Mouse (Mus musculus) neutrophil, adult 5-6 weeks (primary cell): ENCODE data around the gene Padi3. TPM values are rescaled to one million over a fixed set of nuclear protein-coding genes. Genes with fewer than 3 reads are reported as not detected.

Experiments
- ATAC-seq: fragments of 151-379, 151-347 bp; 2 replicates; pipeline ENCODE4 v1.8.0; 2017; ENCODE audit warnings: mild to moderate bottlenecking, moderate TSS enrichment; ENCODE audit not compliant: insufficient number of reproducible peaks, poor library complexity, low FRiP score, severe bottlenecking; ENCODE audit errors: extremely low read depth
- total RNA-seq: library from RNA; stranded (forward); fragments of 200-1000 nt; gene quantifications from 2 replicates; pipeline ENCODE4 v1.2.3, GENCODE M21; 2017

The Padi3 gene
- total RNA-seq, 1 experiment from 2014 or later = not detected

DNA sequence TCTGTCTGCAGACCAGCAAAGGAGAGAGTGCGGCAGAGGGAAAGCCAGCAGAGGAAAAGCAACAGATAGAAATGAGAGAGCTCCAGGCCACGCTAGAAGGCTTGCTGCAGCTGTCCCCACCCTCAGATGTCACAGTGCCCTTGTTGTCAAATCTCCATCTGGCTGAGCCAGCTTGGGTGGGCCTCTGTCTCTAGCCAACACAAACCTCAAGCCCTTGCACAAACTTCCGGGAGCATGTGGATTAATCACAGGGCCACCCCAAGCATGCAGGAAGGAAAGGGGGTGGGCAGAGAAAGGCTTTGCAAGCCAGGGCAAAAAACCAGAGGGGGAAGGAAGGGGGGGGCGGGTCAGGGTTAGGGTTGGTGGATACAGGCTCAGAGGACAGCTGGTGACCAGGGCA lies 23.0 kb downstream of the Padi3 start:
- no peak for ATAC-seq

- ATAC-seq = no peak
These were observed 25.2 kb downstream of the Padi3 start for GRCm38 (mm10) chr4:140785217-140785616.

DNA sequence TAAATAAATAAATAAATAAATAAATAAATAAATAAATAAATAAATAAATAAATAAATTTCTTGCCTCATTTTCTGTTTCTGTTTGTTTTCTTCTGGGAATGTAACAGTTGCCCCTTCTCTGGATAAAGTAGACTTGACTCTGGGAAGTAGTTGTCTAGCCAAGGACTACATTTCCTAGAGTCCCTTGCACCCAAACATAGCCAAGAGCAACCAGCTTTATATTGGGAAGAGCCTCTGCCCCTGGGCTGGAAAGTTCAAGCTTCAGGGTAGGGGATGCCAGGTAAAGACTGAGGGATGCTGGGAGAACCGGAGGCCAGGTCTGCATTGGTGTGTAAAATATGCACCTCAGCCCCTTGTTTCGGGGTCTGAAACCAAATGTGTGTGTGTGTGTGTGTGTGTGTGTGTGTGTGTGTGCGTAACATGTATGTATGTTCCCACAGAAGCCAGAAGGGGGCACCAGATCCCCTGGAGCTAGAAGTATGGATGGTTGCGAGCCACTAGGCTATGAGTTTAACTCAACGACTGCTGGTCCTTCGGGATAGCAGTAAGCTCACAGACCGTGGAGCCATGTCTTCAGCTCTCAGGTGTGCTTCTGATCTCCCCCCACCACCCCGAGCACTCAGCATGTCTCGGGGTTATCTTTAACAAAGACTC lies 26.0 kb downstream of the Padi3 start:
- ATAC-seq = no peak

DNA sequence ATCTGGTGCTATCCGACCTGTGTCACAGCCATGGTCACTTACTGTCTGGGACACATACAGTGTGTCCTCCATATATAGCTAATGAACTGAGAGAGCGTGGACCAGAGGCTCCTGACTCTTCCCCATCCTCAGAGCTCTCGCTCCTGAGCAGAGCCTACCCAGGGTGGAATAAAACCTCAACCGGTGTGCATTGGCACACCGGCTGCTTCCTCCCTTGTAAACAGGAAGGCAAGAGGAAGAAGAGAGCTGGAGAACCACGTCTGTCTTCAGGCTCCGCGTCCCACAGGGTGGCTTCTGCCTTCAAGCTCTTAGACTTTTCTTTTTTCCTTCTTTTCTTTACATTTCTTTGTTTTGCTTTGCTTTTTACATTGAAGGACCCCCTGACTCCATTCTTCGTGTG lies 27.6 kb downstream of the Padi3 start:
- ATAC-seq = 0 out of 2 replicates have a peak, but pooled peaks have one; percentile 17

DNA sequence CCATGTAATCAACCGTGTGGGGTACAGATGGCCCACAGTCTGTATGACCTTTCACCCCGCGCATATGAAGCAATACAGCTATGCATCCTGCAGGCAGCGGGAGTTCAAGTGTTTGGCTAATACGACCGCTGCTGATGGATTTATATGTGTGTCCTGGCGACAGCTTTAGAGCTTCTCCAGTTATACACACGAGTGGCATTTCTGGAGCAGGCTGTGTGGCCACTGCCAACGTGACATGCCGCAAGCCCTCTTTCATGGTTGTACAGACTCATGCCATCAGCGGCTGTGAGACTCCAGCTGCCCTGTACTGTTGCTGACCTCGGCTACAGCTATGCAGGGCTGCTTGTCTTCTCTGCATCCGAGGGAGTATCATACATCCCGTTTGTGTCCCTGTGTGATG lies 29.9 kb downstream of the Padi3 start:
- ATAC-seq = no peak

DNA sequence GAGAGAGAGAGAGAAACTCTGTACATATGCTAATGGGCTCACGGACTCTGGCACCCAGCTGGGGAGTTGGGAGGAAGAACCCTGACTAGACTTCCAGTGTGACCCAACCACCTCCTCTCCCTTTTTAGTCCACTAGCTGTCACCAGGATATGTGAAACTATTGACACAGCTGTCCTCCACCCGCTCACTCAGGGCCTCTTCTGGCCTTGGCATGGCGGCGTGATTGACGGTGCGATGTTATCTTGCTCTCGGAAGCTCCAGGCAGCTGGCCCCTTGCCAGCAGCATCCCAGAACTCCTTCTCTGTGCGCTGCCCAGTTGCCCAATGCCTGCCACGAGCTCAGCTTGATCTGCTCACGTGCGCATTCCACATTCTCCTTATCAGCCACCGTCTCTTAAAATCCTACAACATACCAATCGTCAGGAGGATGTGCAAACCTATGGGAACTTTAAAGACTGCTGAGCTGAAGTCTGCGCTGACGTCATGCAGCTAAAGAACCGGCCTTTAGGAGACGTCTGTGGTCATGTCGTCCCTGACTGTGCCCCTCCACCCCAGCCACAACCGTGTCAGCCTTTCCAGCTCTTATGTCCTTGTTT lies 30.5 kb downstream of the Padi3 start:
- ATAC-seq = no peak

DNA sequence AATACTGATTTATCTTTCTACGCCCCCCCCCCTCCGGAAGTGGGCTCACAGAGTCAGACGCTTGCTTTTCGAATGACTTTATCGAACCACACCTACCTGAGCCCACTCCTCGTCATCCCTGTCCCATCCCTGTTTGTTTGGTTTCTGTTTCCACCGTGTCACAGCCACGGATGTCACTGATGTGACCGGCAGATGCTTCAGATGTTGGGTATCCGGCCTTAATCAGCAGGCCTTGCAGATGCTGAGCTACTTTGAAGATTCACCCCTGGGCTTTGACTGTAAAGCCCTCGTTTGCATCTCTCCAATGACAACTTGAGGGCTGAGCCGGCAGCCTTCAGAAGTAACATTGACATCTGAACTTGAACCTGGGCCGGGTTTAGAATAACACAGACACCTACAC lies 33.8 kb downstream of the Padi3 start:
- ATAC-seq = no peak

DNA sequence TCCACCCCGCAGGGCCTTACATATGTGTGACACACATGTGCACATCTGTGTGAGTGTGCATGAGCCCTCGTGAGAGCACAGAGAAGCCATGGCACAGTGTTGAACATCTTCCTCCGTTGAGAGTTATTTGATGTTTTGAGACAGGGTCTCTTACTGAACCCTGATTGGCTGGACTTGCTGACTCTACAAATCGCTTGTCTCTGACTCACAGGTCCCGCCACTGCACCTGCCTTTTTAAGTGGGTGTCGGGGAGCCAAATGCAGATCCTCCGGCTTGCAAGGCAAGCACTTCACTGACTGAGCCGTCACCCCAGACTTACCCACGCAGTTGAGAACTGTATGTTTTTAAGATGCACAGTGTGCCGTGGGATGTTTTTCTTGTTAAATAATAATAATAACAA lies 34.6 kb downstream of the Padi3 start:
- no peak for ATAC-seq

DNA sequence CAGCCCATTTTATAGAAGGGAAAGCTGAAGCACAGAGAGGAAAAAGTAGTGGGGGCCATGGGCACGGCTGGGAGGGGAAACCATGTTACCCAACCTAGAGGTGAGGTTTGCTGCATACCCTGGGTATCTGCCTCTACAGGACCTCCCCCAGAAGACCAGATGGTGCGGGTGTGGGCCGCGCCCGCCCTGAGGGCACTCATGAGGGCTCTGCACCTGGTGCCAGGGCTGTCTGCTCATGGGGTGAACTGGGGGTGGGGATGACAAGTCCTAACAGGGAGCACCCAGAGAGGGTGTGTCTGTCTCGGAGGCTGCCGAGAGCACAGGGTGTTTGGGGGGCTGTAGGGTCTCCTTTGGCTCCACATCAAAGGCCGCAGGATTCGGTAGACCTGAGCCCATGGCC lies 35.6 kb downstream of the Padi3 start:
- ATAC-seq = no peak

DNA sequence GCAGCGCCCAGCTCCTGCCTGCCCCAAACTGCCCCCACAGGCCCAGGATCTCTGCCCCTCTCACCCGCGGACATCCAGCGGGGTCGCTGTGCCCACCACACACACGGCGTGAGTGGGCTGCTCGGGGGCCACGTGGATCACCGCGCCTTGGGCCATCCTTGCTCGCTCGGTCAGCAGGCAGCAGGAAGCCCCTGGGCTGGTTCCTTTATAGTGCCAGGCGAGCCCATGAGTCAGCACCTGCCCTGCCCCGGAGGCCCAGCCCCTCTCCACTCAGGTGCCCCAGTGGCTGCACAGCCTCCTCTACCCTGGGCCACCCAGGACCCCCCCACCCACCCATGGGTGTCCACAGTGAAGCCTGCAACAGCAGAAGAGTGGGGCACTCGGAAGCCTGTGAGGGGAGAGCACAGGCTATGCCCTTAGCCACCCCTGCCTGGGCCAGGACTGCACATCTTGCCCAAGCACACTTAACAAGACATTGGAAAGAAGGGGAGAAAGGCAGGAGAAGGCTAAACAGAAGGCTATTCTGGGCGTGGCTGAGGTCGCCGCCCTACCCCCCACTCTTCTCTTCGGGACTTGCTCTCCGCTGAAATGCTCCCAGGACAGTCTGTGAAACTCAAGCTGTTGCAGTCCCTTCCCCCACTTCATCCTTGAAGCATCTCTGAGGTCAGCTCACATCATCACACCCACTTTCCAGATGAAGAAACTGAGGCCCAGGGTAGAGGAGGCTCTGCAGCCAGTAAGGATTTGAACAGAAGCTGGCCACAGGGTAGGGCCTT lies 36.2 kb downstream of the Padi3 start, which contains the start of gene Padi4:
TSS of gene Padi4 (minus strand) at position 212 of the 776 bp plus-strand sequence.
- ATAC-seq = peak; percentile 54

DNA sequence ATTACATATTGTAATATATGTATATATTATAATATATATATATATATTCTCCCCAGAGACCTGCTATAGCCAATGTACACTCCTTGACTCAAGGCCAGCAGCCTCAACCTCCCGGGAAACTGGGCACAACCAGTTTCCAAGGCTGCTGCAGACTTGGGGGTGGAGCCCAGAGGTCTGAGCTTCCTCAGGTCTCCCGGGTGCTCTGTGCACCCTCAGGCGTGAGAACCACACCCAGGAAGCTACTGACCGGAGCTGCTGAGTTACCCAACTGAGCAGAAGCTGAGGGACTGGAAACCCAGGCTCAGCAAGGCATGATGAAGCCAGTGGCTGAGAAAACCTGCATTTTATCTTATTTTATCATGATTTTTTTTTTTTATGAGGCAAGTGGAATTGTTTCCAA lies 39.4 kb downstream of the Padi3 start:
- peak; percentile 53 for ATAC-seq

DNA sequence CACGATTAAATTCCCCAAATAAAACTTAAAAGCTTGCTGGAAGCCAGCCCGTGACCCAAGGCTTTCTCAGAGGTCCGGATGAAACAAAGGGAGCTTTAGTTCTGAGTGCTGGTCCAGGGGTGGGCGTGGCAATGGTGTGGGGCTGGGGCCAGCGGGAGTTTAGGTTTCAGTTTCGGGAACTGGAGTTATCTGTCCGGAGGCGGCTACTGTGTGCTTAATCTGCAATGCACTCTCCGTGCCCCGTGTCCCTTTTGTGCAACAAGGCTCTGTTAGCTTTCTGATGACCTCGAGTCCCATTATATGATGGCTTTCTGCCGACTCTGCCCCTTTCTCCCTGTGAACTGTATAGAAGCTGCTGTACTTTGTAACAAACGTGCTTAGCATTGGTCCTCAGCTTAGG lies 40.0 kb downstream of the Padi3 start:
- peak; percentile 18; the same call in 1 of the 2 replicates for ATAC-seq

GRCm38 (mm10) chr4:140768973-140769372 lies 41.5 kb downstream of the Padi3 start:
- ATAC-seq = no peak

GRCm38 (mm10) chr4:140765936-140766335 lies 44.5 kb downstream of the Padi3 start:
- ATAC-seq = no peak

- ATAC-seq = peak; percentile 61; the same call in 1 of the 2 replicates
These were observed 47.3 kb downstream of the Padi3 start for GRCm38 (mm10) chr4:140763158-140763557.

DNA sequence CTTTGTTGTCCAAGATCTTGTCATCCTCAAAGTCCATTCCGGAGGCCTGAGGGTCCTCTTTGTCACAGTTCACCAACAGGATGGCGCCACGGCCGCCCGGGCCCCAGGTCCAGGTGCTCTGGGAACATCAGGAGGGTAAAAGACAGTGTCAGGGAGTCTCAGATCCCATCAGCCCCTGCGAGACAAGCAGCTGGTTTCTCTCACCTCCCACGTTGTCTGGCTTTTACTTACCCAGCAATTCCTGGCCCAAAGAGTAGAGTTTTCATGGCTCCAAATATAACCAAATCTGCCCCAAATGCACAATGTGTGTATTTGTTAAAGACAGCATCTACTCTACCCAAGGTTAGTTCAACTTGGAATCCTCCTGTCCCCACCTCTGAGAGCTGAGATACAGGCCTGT lies 48.8 kb downstream of the Padi3 start:
- no peak for ATAC-seq

- ATAC-seq = no peak
These were observed 54.6 kb downstream of the Padi3 start for GRCm38 (mm10) chr4:140755811-140756210.

GRCm38 (mm10) chr4:140753366-140753765 lies 57.1 kb downstream of the Padi3 start:
- ATAC-seq = no peak

DNA sequence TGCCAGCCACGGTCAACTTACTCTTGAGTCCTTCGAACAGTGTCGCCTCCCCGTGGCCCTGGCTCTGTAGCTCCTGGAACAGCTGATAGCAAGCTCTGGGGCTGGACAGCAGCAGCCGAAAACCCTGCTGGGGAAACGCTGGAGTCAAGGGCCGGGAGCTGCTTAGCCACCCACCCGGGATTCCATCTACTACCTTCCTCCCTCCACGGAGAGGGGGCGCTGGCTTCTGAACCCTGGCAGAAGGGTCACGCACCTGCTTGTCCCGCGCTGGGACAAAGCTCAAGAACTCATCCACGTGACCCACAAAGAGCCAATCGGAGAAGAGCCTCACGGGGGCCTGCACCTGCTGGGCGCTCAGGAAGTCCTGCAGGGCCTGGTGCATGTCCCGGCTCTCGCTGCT lies 60.1 kb downstream of the Padi3 start:
- ATAC-seq = no peak

- no peak for ATAC-seq
These were observed 62.5 kb downstream of the Padi3 start for GRCm38 (mm10) chr4:140747978-140748377.
